Mouse (Mus musculus) brain, embryonic 14.5 days (tissue): ENCODE data around the gene Rab11fip3.

Experiments used
- CTCF ChIP-seq: fragments of 200-500 bp; IDR thresholded peaks from 2 replicates; pipeline ENCODE4 v1.5.1; 2012; ENCODE audit warnings: inconsistent platforms, mild to moderate bottlenecking, moderate library complexity, borderline replicate concordance; ENCODE audit not compliant: insufficient read depth, insufficient read length; ENCODE audit errors: extremely low read depth
- POLR2A ChIP-seq: fragments of 200-500 bp; IDR thresholded peaks from 2 replicates; pipeline ENCODE4 v1.6.1; 2012; ENCODE audit warnings: mild to moderate bottlenecking, inconsistent platforms, borderline replicate concordance; ENCODE audit not compliant: poor library complexity, insufficient read depth, insufficient read length, severe bottlenecking; ENCODE audit errors: extremely low read depth

- TF ChIP-seq CTCF (no peak), POLR2A (no peak)
Observed at GRCm38 (mm10) chr17:26111722-26112121, 42.4 kb upstream of the Rab11fip3 start.
